Mouse (Mus musculus) erythroblast, embryonic 14.5 days (primary cell): ENCODE results near the gene Wdfy3.

Source experiments
- GATA1 ChIP-seq: IDR thresholded peaks from 2 replicates; pipeline ENCODE4 v1.6.1; 2012; ENCODE audit warnings: low read length, inconsistent platforms, mixed read lengths
- TAL1 ChIP-seq: IDR thresholded peaks from 3 replicates; pipeline ENCODE4 v1.6.1; 2012; ENCODE audit warnings: low read length, inconsistent platforms, mixed read lengths

- TF ChIP-seq GATA1 (no peak), TAL1 (no peak)
Measured at GRCm38 (mm10) chr5:102072057-102072456, 2.3 kb upstream of the Wdfy3 start.
